Mouse (Mus musculus) erythroblast, embryonic 14.5 days (primary cell): ENCODE data around the gene Phactr2. TPM values are rescaled to one million over a fixed set of nuclear protein-coding genes. Genes with fewer than 3 reads are reported as not detected.

Experiments
- H3K27me3 ChIP-seq: 2 replicates; pipeline ENCODE4 v1.6.1; 2012; ENCODE audit warnings: inconsistent platforms; ENCODE audit not compliant: control insufficient read depth
- H3K36me3 ChIP-seq: 2 replicates; pipeline ENCODE4 v1.6.1; 2012; ENCODE audit warnings: mild to moderate bottlenecking, inconsistent platforms; ENCODE audit not compliant: control insufficient read depth
- H3K4me1 ChIP-seq: 2 replicates; pipeline ENCODE4 v1.6.1; 2012; ENCODE audit warnings: inconsistent platforms; ENCODE audit not compliant: control insufficient read depth
- H3K4me3 ChIP-seq: replicated peaks from 2 replicates; pipeline ENCODE3; 2012; ENCODE audit warnings: moderate library complexity, mild to moderate bottlenecking, inconsistent platforms
- H3K9me3 ChIP-seq: 2 replicates; pipeline ENCODE4 v1.6.1; 2012; ENCODE audit warnings: low read length, inconsistent platforms, mixed read lengths; ENCODE audit not compliant: control insufficient read depth
- GATA1 ChIP-seq: IDR thresholded peaks from 2 replicates; pipeline ENCODE4 v1.6.1; 2012; ENCODE audit warnings: low read length, inconsistent platforms, mixed read lengths
- TAL1 ChIP-seq: IDR thresholded peaks from 3 replicates; pipeline ENCODE4 v1.6.1; 2012; ENCODE audit warnings: low read length, inconsistent platforms, mixed read lengths
- polyA plus RNA-seq: library from polyadenylated mRNA; stranded (reverse); fragments of >175 nt; gene quantifications from 2 replicates; pipeline ENCODE4 v1.2.3, GENCODE M21; 2012

Phactr2 gene
- polyA plus RNA-seq, 1 experiment, result 0.02 TPM

GRCm38 (mm10) chr10:13249126-13249525 is 225.1 kb downstream of the Phactr2 start:
- H3K36me3 ChIP-seq, result no peaks in the 10 kb centered on the region

DNA sequence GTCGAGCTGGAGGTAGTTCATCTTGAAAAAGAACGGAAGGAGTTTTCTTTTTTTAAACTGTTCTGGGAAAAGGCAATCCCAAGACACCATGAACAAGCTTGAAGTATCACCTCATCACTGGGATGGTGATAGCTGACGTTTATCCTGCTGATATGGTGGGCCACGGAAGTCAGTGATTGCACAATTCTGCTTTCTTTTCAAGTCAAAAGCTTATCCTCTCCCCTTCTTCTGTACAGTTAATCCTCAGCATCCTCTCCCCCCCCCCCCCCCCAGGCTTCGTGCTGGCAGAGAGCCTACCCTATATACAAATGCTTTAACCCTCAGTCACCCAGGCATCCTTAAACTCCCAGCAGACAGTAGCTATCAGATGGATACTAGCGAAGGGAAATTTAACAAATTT is 228.5 kb downstream of the Phactr2 start:
- Histone ChIP-seq H3K9me3 (no peaks in the 10 kb centered on the region), H3K4me3 (no peak overlapping the region), H3K36me3 (no peaks in the 10 kb centered on the region), H3K27me3 (no peaks in the 10 kb centered on the region), H3K4me1 (no peaks in the 10 kb centered on the region)
- TF ChIP-seq GATA1 (no peak), TAL1 (no peak)

More at GRCm38 (mm10) chr10:13249126-13249525, 225.1 kb downstream of the Phactr2 start:
- Histone ChIP-seq H3K4me1 (no peaks in the 10 kb centered on the region), H3K4me3 (no peak overlapping the region), H3K27me3 (no peaks in the 10 kb centered on the region), H3K9me3 (no peaks in the 10 kb centered on the region)
- TF ChIP-seq GATA1 (no peak), TAL1 (no peak)

DNA sequence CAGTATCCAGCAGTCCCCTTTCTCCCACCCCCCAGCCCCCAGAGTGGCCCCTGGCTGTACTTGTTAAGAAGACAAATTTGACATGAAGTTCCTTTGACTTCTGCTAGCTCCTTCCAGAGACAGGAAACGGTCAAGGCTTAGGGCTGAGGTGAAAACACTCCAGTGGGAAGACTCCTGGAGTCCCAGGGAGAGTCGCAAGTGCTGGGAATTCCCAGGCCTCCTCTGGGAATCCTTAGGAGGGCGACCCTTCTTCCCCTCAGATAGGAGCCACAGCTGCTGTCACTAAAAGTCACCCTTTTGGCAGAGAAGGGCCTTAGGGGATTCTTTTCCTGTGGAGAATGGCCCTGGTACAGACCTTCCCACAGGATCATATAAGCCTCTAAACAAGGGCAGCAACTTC is 230.0 kb downstream of the Phactr2 start:
- no peaks in the 10 kb centered on the region; the same call in 1 of the 2 replicates for H3K4me1 ChIP-seq
- H3K4me3 ChIP-seq, result no peak overlapping the region
- no peaks in the 10 kb centered on the region for H3K36me3 ChIP-seq
- H3K27me3 ChIP-seq, result no peaks in the 10 kb centered on the region
- TF ChIP-seq GATA1, result no peak
- TF ChIP-seq TAL1, result no peak
- no peaks in the 10 kb centered on the region for H3K9me3 ChIP-seq

DNA sequence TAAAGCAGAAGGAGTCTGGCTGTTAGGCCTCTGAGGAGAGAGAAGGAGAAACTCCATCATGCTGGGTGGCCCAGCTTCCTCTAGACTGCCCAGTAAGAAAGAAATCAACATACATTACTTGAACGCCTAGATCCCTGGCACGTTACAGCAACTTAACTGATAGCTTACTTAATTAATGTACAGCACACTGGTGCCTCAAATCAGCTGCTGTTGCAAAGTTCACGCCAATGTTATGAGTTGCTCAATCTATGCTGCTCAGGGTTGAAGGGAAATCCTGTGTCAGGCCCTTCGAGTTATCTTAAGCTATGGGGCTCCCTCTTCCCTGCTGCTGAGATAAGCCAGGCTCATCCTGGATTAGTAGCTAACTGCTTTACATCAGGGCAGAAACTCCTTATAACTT is 233.8 kb downstream of the Phactr2 start:
- no peak for TF ChIP-seq TAL1
- Histone ChIP-seq H3K9me3 (no peaks in the 10 kb centered on the region), H3K27me3 (no peaks in the 10 kb centered on the region), H3K36me3 (no peaks in the 10 kb centered on the region), H3K4me1 (no peaks in the 10 kb centered on the region; the same call in 1 of the 2 replicates), H3K4me3 (no peak overlapping the region)

- H3K4me3 ChIP-seq, result no peak overlapping the region
- H3K9me3 ChIP-seq, result no peaks in the 10 kb centered on the region
- H3K4me1 ChIP-seq, result no peaks in the 10 kb centered on the region; the same call in 1 of the 2 replicates
- H3K27me3 ChIP-seq, result no peaks in the 10 kb centered on the region
- H3K36me3 ChIP-seq, result no peaks in the 10 kb centered on the region
- TF ChIP-seq TAL1 (no peak), GATA1 (no peak)
Observed at GRCm38 (mm10) chr10:13238188-13238587, 236.0 kb downstream of the Phactr2 start.

DNA sequence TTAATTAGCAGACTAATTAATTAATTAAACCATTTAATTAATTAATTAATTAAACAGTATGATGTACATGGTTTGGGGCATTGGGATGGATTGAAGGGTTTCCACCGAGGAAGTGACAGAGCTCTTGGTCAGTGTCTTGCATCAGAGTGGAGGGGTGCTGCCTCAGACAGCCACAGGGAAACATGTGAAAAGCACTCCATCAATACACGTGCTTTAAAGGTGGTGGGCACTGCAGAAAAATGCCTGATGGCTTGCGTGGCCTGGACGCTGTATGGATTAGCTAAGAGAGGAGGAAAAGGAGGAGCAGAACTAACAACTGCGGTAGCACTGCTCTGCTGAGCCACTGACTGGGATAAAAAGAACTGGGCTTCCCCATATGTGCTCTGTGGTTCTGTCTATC is 237.3 kb downstream of the Phactr2 start:
- Histone ChIP-seq H3K4me1 (no peaks in the 10 kb centered on the region; the same call in 1 of the 2 replicates), H3K9me3 (no peaks in the 10 kb centered on the region), H3K27me3 (no peaks in the 10 kb centered on the region), H3K36me3 (no peaks in the 10 kb centered on the region), H3K4me3 (no peak overlapping the region)
- TF ChIP-seq GATA1 (no peak), TAL1 (no peak)

DNA sequence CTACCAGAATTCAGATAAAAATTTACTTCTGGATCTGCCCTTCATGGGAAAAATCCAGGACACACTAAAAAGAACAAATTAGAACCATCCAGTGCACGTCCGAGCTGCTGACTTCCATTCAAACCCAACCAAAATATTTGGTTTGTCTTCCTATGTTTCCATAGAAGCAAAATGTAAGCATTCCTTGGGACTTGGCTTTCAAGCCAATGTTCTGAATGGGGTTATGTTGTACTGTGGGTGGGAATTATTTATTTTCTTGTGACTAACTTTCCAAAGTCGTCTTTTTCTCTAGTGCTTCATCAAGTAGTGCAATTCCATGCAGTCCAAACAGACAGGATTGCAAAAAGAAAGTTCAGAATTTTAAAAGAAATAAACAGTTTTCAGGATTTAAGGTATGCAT is 239.7 kb downstream of the Phactr2 start:
- Histone ChIP-seq H3K36me3 (no peaks in the 10 kb centered on the region), H3K9me3 (no peaks in the 10 kb centered on the region), H3K4me3 (no peak overlapping the region), H3K4me1 (no peaks in the 10 kb centered on the region), H3K27me3 (no peaks in the 10 kb centered on the region)
- no peak for TF ChIP-seq GATA1

GRCm38 (mm10) chr10:13233941-13234340 is 240.3 kb downstream of the Phactr2 start:
- Histone ChIP-seq H3K36me3 (no peaks in the 10 kb centered on the region), H3K4me3 (no peak overlapping the region), H3K4me1 (no peaks in the 10 kb centered on the region), H3K9me3 (no peaks in the 10 kb centered on the region), H3K27me3 (no peaks in the 10 kb centered on the region)
- no peak for TF ChIP-seq GATA1
- TF ChIP-seq TAL1, result no peak

DNA sequence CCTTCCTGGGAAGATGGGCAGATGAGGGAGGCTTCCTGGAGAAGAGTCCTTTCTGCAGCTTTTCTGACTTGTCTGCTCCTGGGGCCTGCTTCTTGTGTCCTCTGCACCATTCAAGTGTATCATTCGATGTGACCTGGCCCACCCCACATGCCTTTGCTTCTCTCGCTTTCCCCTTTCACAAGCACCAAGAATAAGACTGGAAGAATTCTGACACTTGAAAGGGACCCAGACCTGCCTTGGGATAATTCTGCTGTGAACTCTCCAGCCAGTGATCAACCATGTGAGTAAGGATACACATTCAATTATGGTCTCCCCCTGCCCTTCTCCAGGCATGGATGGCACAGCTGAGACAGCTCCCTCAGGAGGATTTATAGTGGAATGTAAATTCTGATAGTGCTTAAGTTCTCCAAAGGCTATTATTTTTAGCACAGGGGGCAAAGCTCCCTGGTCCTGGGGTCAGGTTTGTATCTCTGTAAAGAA is 241.0 kb downstream of the Phactr2 start:
- TF ChIP-seq TAL1 (no peak), GATA1 (no peak)
- H3K4me3 ChIP-seq, result no peak overlapping the region
- no peaks in the 10 kb centered on the region for H3K4me1 ChIP-seq
- no peaks in the 10 kb centered on the region for H3K9me3 ChIP-seq
- H3K36me3 ChIP-seq, result no peaks in the 10 kb centered on the region
- H3K27me3 ChIP-seq, result no peaks in the 10 kb centered on the region

- TF ChIP-seq GATA1 (no peak), TAL1 (no peak)
- H3K9me3 ChIP-seq, result no peaks in the 10 kb centered on the region
- H3K36me3 ChIP-seq, result no peaks in the 10 kb centered on the region
- no peaks in the 10 kb centered on the region for H3K4me1 ChIP-seq
- H3K4me3 ChIP-seq, result no peak overlapping the region
- H3K27me3 ChIP-seq, result no peaks in the 10 kb centered on the region
Observed at GRCm38 (mm10) chr10:13232443-13233142, 241.6 kb downstream of the Phactr2 start.
